Mouse (Mus musculus) CD4-positive, CD25-positive, alpha-beta regulatory T cell (primary cell): Measurements from ENCODE around the gene Gm12886. TPM values are rescaled to one million over a fixed set of nuclear protein-coding genes. Genes with fewer than 3 reads are reported as not detected.

Experiments used
- polyA plus RNA-seq: library from polyadenylated mRNA; unstranded; fragments of 100-300 nt; shearing (Covaris generic); gene quantifications from one replicate; pipeline ENCODE4 v1.2.1, GENCODE M21; 2017

Gene Gm12886
- polyA plus RNA-seq, result not detected

GRCm38 (mm10) chr4:121422999-121423398 is at the start of gene Gm12886:
Gm12886 (minus strand) TSS chr4:121423099.

Other genes with a start within 250 kb of the Gm12886 start
- 44.3 TPM for gene Rlf, start 208.0 kb downstream of the Gm12886 start, polyA plus RNA-seq
- not detected for gene Gm12888, start 98.2 kb downstream of the Gm12886 start, polyA plus RNA-seq
- gene Gm12887, start 199.0 kb upstream of the Gm12886 start, polyA plus RNA-seq, result not detected